Mouse (Mus musculus) E14TG2a.4 (cell line): Measurements from ENCODE around the gene Ppdpf.

Source experiments
- CTCF ChIP-seq: conservative IDR thresholded peaks from 2 replicates; pipeline ENCODE4 v1.5.1; 2014; ENCODE audit warnings: low read length
- POU5F1 ChIP-seq: IDR thresholded peaks from 2 replicates; pipeline ENCODE4 v1.6.1; 2014; ENCODE audit warnings: low read length, borderline replicate concordance

- no peak for TF ChIP-seq CTCF
- TF ChIP-seq POU5F1: no peak
Observed at GRCm38 (mm10) chr2:181142703-181143135, 44.3 kb upstream of the Ppdpf start.
